Mouse (Mus musculus) testis, postnatal 10 days (tissue): ENCODE measurements around the gene Cfb.
A peak's percentile ranks its signal among the peaks of the same experiment; 100 is the strongest.
"Not testable (repeated sequence)": the region's sequence is repeated elsewhere in the genome, so short reads cannot be mapped to it uniquely, and the experiment has no call there.

Experiments used
- DNase-seq: peaks from one replicate; pipeline ENCODE4 v3.0.0; 2021; ENCODE audit warnings: low spot score

The Cfb gene

DNA sequence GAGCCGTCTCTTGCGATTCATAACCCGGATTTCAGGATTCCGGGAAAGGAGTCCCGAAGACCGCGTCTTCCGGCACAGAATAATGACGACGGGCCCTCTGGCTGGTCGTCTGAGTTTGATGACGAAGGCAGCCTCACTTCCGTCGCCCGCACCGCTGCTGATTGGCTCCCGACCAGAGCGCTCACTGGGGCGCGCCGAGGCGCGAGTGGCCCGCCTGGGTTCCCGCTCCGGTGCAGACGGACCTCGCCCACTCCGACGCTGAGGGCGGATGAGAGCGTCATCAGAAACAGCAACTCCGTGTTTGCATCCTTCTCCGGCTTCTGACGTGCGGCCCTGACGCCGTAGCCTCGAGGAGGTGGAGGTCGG is 25.5 kb downstream of the Cfb start, which contains the start of the genes Stk19 and Dxo:
TSS of gene Stk19 (minus strand) at position 90 of the 366 bp plus-strand sequence.
TSS of gene Dxo (plus strand) at position 164 of the 366 bp plus-strand sequence.
- peak; percentile 97 for DNase-seq

DNA sequence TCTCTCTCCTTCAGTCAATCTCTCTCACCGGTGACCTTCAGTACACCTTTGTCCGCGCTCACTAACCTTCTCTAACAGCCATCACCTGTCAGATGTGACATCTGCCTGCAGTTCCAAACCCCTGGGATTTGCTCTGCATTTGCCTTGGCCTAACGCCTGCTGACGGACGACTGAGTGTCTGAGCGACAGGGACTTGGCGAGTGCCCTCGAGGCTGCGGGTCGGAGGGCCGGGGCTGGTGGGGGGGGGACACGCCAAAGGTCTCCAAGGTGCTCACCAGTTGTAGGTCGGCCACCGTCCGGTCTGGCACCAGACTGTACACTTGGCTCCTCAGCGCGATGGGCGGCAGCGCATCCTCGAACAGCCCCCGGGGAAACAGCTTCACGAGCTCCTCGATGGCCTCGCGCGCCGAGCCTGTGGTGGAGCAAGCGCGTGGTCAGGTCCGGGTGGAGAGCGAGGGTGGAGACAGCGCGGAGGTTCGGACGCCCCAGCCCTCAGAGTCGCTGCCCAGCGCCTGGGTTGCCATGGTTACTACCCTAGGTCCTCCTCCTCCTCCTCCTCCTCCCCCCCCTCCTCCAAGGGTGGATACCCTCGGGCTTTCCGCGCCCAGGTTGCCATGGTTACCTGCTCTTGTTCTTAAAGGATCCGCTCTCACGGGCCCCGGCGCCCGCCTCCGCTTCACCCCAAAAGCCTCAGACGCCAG is 26.0 kb downstream of the Cfb start:
- no peak for DNase-seq

DNA sequence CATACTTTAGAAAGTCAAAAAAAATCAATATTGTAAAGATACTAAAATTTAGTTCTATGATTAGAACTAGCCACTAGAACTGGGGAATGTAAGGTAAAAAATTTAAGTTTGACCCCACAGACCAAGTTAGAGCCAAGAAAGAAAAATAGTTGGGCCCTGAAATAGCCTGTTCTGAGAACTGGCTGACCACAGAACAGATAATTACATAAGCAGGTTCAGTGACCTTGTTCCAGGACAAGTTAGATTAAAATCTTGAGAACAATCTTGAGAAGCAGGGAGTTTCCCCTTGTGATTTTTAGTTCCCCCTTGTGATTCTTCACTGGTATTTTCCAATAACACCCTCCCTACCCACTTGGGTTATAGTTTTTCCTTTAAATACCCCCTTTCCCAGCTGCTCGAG is 31.5 kb downstream of the Cfb start:
- DNase-seq, result not testable (repeated sequence)

DNA sequence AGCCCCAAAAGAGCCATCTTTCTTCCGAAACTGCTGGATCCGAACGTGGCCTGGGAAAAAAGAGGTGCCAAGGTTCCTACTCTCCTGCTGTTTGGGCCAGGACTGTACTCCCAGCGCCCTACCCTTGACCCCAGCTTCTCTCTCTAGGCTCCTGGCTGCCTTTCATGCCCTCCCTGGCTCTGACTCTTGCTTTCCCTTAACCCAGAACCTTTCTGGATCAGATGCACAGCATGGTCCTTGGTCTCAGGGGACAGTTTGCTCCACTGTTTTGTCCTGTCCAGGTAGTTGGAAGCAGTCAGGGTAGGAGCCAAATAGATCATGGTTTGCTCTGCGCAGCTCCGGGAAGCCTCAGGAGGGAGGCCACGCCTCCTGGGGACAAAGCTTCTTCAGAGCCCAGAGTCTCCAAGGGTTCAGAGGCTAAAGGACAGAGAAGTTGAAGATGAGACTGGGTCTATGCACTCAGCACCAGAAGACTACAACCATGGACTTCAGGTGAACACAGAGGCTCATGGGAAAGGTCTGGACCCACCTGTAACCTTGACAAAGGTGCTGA is 47.4 kb downstream of the Cfb start:
- no peak for DNase-seq

DNA sequence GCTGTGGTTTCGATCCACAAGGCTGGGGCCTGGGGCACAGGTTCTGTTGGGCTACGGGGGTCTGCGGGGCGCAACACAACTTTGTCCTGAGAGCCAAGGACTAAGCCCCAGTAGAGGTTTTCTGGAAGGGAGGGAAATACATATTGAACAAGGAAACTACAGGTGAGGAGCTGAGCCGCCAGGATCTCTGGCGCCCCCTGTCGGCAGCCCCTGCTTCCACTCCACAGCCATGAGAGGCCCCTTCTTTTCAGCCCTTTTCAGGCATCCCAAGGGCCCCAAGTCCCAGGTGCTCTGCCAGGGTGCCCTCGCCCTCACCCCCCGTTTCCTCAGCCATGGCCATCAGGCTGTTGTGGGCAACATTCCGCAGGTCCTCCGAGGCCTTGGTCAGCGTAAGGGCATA is 48.6 kb downstream of the Cfb start:
- peak; percentile 74 for DNase-seq

DNA sequence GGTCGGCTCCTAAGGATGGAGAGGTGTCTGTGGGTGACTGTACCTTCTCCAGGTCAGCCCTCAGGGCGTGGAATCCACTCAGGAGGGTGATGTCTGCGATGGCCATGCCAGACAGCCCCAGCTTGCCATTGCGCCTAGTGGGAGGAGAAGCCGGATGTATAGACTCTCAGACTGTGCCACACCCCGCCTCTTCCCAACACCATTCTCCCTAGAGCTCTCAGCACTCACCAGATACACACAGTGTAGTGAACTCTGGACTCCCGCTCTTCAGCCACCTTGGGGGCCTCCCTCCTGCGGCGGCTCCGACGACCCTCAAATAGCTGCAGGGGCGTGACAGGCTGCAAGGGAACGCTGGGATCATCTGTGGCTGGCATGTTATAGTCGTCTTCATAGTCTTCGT is 51.0 kb downstream of the Cfb start:
- no peak for DNase-seq

DNA sequence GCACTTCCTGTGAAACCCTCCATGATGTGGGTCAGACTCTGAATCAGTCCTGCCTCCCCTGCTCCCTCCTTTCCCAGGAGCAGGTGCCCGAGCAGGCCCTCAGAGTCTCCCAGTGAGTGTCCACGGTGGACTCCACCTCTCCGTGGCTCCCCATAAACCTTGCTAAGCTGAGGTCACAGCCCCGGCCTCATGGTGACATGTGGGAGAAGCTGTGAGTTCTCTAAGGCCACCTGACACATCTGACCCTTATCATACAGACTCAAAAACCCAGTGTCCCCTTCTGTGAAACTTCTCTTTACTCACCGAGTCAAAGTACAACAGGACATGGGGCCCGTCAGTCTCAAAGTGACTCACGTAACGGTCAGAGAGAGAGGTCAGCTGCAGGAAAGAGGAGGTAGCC is 51.5 kb downstream of the Cfb start:
- not testable (repeated sequence) for DNase-seq

DNA sequence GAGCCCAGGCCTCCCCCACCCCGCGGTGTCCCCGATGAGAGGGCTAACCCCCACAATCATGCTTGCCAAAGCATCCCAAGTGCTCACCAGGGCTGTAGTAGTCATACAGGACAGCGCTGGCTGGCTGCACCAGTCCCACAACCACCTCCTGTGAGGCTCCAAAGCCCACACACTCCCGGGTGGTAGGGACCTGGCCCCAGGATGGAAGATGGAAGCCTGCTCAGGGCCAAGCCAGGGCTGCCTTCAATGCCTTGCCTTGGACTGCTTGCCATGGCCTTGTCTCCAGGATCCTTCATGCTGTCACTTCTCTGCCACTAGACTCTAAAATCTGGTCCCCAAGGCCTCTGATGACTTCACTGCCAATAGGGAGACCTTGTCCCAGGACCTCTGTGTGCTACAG is 51.9 kb downstream of the Cfb start:
- DNase-seq, result peak; percentile 31

DNA sequence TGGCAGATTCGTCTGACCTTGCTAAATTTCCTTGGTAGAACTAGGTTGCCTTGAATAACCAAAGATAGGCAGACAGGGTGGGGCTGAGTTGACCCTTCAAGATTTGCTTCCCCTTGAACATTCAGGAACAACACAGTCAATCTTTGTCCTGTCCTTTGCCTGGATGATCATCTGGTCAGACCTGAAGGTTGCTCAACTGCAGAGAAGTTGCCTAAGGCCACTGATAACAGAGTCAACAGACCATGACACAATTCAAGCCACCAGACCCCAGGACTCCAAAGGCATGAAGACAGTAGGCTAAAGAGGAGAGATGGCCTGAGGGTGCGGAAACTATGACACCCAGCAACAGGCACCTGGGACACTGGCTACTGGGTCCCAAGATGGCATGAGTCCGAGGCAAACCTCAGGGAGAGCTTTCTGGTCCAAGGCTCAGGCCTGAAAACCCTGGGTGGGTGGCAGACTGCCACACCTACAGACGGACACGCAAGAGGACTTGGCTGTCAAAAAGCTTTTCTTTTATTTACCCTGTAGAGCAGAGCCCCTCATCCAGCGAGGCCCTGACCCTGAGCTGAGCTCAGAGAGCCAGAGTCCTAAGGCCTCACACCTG is 53.6 kb downstream of the Cfb start:
- DNase-seq, result peak; percentile 34

DNA sequence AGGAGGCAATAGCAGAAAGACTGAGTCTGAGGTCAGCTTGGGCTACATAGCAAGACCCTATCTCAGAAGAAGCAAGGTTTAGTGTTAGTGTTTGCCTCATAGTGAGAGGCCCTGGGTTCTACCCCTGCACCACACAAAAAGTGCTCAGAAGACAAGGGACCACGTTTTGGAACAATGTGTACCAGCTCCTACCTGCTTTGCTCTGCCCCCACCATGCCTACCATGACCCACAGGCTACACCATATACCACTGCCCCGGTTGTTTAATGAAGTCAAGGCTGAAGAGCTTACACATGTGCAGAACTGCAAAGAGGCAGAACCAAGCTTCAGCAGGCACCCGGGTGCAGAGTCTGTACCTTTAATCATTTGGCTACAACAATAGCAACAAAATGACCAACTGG is 55.1 kb downstream of the Cfb start:
- no peak for DNase-seq
